ENCODE assay signal across 8 mouse cellular contexts in genomic region chr14:50903973-50904827, GRCm38 (mm10). TPM values are rescaled to one million over a fixed set of nuclear protein-coding genes. Genes with fewer than 3 reads are reported as not detected.
DNase-seq lines count a peak whose midpoint lies in the region; ATAC-seq and TF ChIP-seq lines count a peak whose summit lies in the region.

No protein-coding gene starts in this region.

- H3K4me1 ChIP-seq in forebrain, embryonic 15.5 days, result peaks cover 7% of the 10 kb centered on the region
- peaks cover 3% of the 10 kb centered on the region; the same call in 1 of the 2 replicates for H3K4me1 ChIP-seq in intestine, embryonic 15.5 days (replicated peaks)
- H3K4me1 ChIP-seq in neural tube, embryonic 15.5 days, result peaks cover 9% of the 10 kb centered on the region

- peak; percentile 47 for TF ChIP-seq CTCF in left cerebral cortex, adult 2 months (IDR thresholded peaks at IDR 0.05)

- peak; percentile 85 for ATAC-seq in forebrain, embryonic 15.5 days (replicated peaks)
- ATAC-seq in intestine, embryonic 15.5 days, result peak; percentile 91
- ATAC-seq in neural tube, embryonic 15.5 days (ENCODE audit: low FRiP score), result peak; percentile 91

- DNase-seq in left cerebral cortex, adult 2 months (ENCODE audit: extremely low spot score in 1 of 2, low spot score in 2 of 2), result no peak
- no peak for DNase-seq in left cerebral cortex, adult 11 months (ENCODE audit: low spot score)
- DNase-seq in cerebellum, adult 18-20 months, result peak; percentile 69 to 80
- DNase-seq in lung, adult 18-20 months, result peak; percentile 35 to 50
- no peak for DNase-seq in thymus, postnatal 36 days

- H3K27ac ChIP-seq in left cerebral cortex, adult 2 months, result no peak overlapping the region
- no peak overlapping the region; the same call in 1 of the 2 replicates for H3K27ac ChIP-seq in forebrain, embryonic 15.5 days (replicated peaks)
- H3K27ac ChIP-seq in intestine, embryonic 15.5 days, result peak overlapping the region; percentile 48; the same call in 1 of the 2 replicates
- H3K27ac ChIP-seq in neural tube, embryonic 15.5 days (replicated peaks), result peak overlapping the region; percentile 70

- H3K4me3 ChIP-seq in left cerebral cortex, adult 2 months, result peak overlapping the region; percentile 36
- H3K4me3 ChIP-seq in forebrain, embryonic 15.5 days, result peak overlapping the region; percentile 39
- peak overlapping the region; percentile 37 for H3K4me3 ChIP-seq in intestine, embryonic 15.5 days (replicated peaks)
- H3K4me3 ChIP-seq in neural tube, embryonic 15.5 days (replicated peaks), result peak overlapping the region; percentile 42

- WGBS in forebrain, embryonic 15.5 days, result 4% methylated on average over 26 of the region's 26 CpGs
- WGBS in intestine, embryonic 15.5 days, result 4% methylated on average over 26 of the region's 26 CpGs
- 4% methylated on average over 26 of the region's 26 CpGs for WGBS in neural tube, embryonic 15.5 days

- no peaks in the 10 kb centered on the region for H3K27me3 ChIP-seq in forebrain, embryonic 15.5 days
- H3K27me3 ChIP-seq in intestine, embryonic 15.5 days (replicated peaks), result no peaks in the 10 kb centered on the region
- no peaks in the 10 kb centered on the region for H3K27me3 ChIP-seq in neural tube, embryonic 15.5 days (replicated peaks)

- peak overlapping the region; percentile 56 for H3K4me2 ChIP-seq in forebrain, embryonic 15.5 days (replicated peaks)
- peak overlapping the region; percentile 67 for H3K4me2 ChIP-seq in intestine, embryonic 15.5 days (replicated peaks)
- peak overlapping the region; percentile 71 for H3K4me2 ChIP-seq in neural tube, embryonic 15.5 days

- H3K9me3 ChIP-seq in forebrain, embryonic 15.5 days, result no peaks in the 10 kb centered on the region
- no peaks in the 10 kb centered on the region for H3K9me3 ChIP-seq in intestine, embryonic 15.5 days
- H3K9me3 ChIP-seq in neural tube, embryonic 15.5 days (replicated peaks), result no peaks in the 10 kb centered on the region

- peak overlapping the region; percentile 42 for H3K9ac ChIP-seq in forebrain, embryonic 15.5 days (replicated peaks)
- peak overlapping the region; percentile 47 for H3K9ac ChIP-seq in intestine, embryonic 15.5 days
- H3K9ac ChIP-seq in neural tube, embryonic 15.5 days (replicated peaks), result peak overlapping the region; percentile 55

- intact Hi-C loops in left cerebral cortex, adult 2 months (cut with DNase I), result no loop called here

- H3K36me3 ChIP-seq in forebrain, embryonic 15.5 days, result no peaks in the 10 kb centered on the region
- no peaks in the 10 kb centered on the region for H3K36me3 ChIP-seq in intestine, embryonic 15.5 days
- H3K36me3 ChIP-seq in neural tube, embryonic 15.5 days, result no peaks in the 10 kb centered on the region

RNA-seq across cellular contexts. Expression of gene Klhl33, which starts 6.9 kb away (rescaled TPM):
- 1 to 10 TPM; 4.8 to 6.4 TPM for total RNA-seq in left cerebral cortex, adult 2 months (2021)
- polyA plus RNA-seq in forebrain, embryonic 15.5 days (2015; fragmentation: Nextera tagmentation; extraction: Ambion mirVana), result 0.18 and 0.27 TPM in 2 replicates
- polyA plus RNA-seq in intestine, embryonic 15.5 days (2015; fragmentation: Nextera tagmentation; extraction: Ambion mirVana), result 0.23 and 0.29 TPM in 2 replicates
- polyA plus RNA-seq in neural tube, embryonic 15.5 days (2015; fragmentation: Nextera tagmentation; extraction: Ambion mirVana), result 3.4 and 4.1 TPM in 2 replicates

RNA-seq across cellular contexts. Expression of gene Osgep, which starts 20.5 kb away (rescaled TPM):
- total RNA-seq in left cerebral cortex, adult 2 months (2021), result 10 to 100 TPM; 29.2 to 34.8 TPM
- polyA plus RNA-seq in forebrain, embryonic 15.5 days (2015; fragmentation: Nextera tagmentation; extraction: Ambion mirVana), result 145 and 150 TPM in 2 replicates
- polyA plus RNA-seq in intestine, embryonic 15.5 days (2015; fragmentation: Nextera tagmentation; extraction: Ambion mirVana), result 134 and 136 TPM in 2 replicates
- 107 and 125 TPM in 2 replicates for polyA plus RNA-seq in neural tube, embryonic 15.5 days (2015; fragmentation: Nextera tagmentation; extraction: Ambion mirVana)

RNA-seq across cellular contexts. Expression of gene Apex1, which starts 20.6 kb away (rescaled TPM):
- 10 to 100 TPM; 54.9 to 58.8 TPM for total RNA-seq in left cerebral cortex, adult 2 months (2021)
- polyA plus RNA-seq in forebrain, embryonic 15.5 days (2015; fragmentation: Nextera tagmentation; extraction: Ambion mirVana), result 286 and 308 TPM in 2 replicates
- polyA plus RNA-seq in intestine, embryonic 15.5 days (2015; fragmentation: Nextera tagmentation; extraction: Ambion mirVana), result 236 and 265 TPM in 2 replicates
- 157 and 177 TPM in 2 replicates for polyA plus RNA-seq in neural tube, embryonic 15.5 days (2015; fragmentation: Nextera tagmentation; extraction: Ambion mirVana)

RNA-seq across cellular contexts. Expression of gene Pip4p1, which starts 26.5 kb away (rescaled TPM):
- total RNA-seq in left cerebral cortex, adult 2 months (2021), result 10 to 100 TPM; 95.6 to 98.2 TPM
- polyA plus RNA-seq in forebrain, embryonic 15.5 days (2015; fragmentation: Nextera tagmentation; extraction: Ambion mirVana), result 95.1 and 95.3 TPM in 2 replicates
- polyA plus RNA-seq in intestine, embryonic 15.5 days (2015; fragmentation: Nextera tagmentation; extraction: Ambion mirVana), result 65.5 and 67.5 TPM in 2 replicates
- polyA plus RNA-seq in neural tube, embryonic 15.5 days (2015; fragmentation: Nextera tagmentation; extraction: Ambion mirVana), result 98.6 and 99.7 TPM in 2 replicates

RNA-seq across cellular contexts. Expression of gene Pnp, which starts 26.7 kb away (rescaled TPM):
- total RNA-seq in left cerebral cortex, adult 2 months (2021), result 10 to 100 TPM; 11.7 to 13.3 TPM
- 17.0 and 19.8 TPM in 2 replicates for polyA plus RNA-seq in forebrain, embryonic 15.5 days (2015; fragmentation: Nextera tagmentation; extraction: Ambion mirVana)
- polyA plus RNA-seq in intestine, embryonic 15.5 days (2015; fragmentation: Nextera tagmentation; extraction: Ambion mirVana), result 96.6 and 99.1 TPM in 2 replicates
- polyA plus RNA-seq in neural tube, embryonic 15.5 days (2015; fragmentation: Nextera tagmentation; extraction: Ambion mirVana), result 20.5 and 36.3 TPM in 2 replicates

Comparison
In these comparisons a context has a peak if more than half of its experiments do, and no peak if none do; other contexts are left out.
1. DNase-seq: peak in cerebellum, adult 18-20 months (2 of 2) and lung, adult 18-20 months (2 of 2); none in left cerebral cortex, adult 2 months (0 of 2), left cerebral cortex, adult 11 months (single experiment) and thymus, postnatal 36 days (0 of 2).
2. H3K27ac ChIP-seq: peak in intestine, embryonic 15.5 days (single experiment) and neural tube, embryonic 15.5 days (single experiment); none in left cerebral cortex, adult 2 months (single experiment) and forebrain, embryonic 15.5 days (single experiment).
3. Peak in every context shown above with its lines, with median percentiles within 50 percentile points of each other: H3K4me3 ChIP-seq, ATAC-seq, H3K4me2 ChIP-seq and H3K9ac ChIP-seq.